Mouse (Mus musculus): ENCODE data around the gene Gm5148. TPM values are rescaled to one million over a fixed set of nuclear protein-coding genes. Genes with fewer than 3 reads are reported as not detected.

Gene Gm5148
- polyA plus RNA-seq, 2 experiments, result 1.6 to 3.5 TPM

DNA sequence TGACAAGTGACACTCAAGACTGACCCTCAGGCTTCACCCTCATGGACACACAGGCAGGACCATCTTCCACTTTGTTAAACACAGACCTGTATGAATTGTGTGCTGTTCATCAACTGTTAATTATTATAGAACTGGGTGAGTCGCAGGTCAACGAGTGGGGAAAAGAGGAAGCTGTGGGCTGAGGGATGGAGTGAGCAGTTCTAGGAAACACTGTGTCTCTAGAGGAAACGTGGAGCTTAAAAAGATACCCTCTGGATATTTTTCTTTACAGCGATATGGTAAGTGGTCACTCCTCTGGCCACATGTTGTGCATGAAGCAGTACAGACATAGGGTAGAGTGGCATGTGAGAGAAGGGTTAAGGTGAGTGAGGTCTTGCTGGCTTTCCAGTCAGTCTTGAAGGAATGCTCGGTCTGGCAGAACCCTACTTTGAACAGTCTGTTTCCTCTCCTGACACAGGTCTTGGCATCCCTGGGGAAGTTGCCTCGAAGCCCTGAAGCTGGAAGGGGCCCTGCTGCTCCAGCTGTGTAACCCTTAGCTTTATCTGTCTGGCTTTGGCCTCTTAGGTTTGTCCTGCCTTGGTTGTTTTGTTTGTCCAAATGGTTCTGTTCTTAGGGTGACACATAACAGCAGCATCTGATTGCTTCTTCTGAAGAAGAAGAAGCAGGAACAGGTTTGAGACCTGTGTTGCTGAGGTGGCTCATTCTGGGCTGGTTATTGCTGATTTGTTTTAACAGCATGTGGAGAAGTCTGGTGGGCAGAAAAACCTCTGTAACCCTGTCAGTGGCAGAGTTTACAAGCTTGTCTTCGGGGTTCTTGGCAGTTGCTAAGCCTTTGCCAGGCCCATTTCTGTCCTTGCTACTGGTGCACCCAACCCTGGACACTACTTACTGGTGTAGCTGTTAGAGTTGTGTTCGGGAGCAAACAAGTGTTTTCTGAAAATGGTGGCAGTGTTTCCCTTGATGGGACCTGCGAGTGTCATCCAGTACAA, 4.1 kb upstream of the Gm5148 start:
- TF ChIP-seq EP300 (IDR thresholded peaks at IDR 0.05; ENCODE audit: low read depth), result no peak
- Histone ChIP-seq H3K4me2 (ENCODE audit: low read depth) (no peak overlapping the region), H3K9ac (replicated peaks) (no peak overlapping the region), H3K4me1 (replicated peaks; ENCODE audit: control insufficient read depth in 2 of 2, insufficient read depth in 2 of 2, low read length in 1 of 2) (peaks cover 0 to 25% of the 10 kb centered on the region in 2 experiments; a peak in 3 of 4 replicates), H3K4me3 (ENCODE audit: insufficient read depth in 1 of 2, low read depth in 2 of 2, low read length in 2 of 2) (no peak overlapping the region), H3K36me3 (replicated peaks; ENCODE audit: control insufficient read depth, insufficient read depth, low read depth) (no peaks in the 10 kb centered on the region), H3K27me3 (ENCODE audit: control insufficient read depth, insufficient read depth, low read length) (peaks cover 13% of the 10 kb centered on the region), H3K9me3 (ENCODE audit: control insufficient read depth, low read length) (no peaks in the 10 kb centered on the region), H3K27ac (no peak overlapping the region)
- DNase-seq (ENCODE audit: low read depth in 3 of 3, low spot score in 3 of 3), result no peak
- no peak for ATAC-seq (ENCODE audit: insufficient read depth)
- 27% methylated on average over 9 of the region's 9 CpGs for WGBS (ENCODE audit: insufficient replicate concordance)

GRCm38 (mm10) chr3:37727392-37727791, 3.1 kb upstream of the Gm5148 start:
- 43% methylated on average over 5 of the region's 5 CpGs for WGBS (ENCODE audit: insufficient replicate concordance)
- Histone ChIP-seq H3K4me3 (ENCODE audit: insufficient read depth in 1 of 2, low read depth in 2 of 2, low read length in 2 of 2) (no peak overlapping the region), H3K9me3 (ENCODE audit: control insufficient read depth, low read length) (no peaks in the 10 kb centered on the region), H3K27me3 (ENCODE audit: control insufficient read depth, insufficient read depth, low read length) (peaks cover 21% of the 10 kb centered on the region), H3K27ac (no peak overlapping the region), H3K36me3 (replicated peaks; ENCODE audit: control insufficient read depth, insufficient read depth, low read depth) (no peaks in the 10 kb centered on the region), H3K9ac (replicated peaks) (no peak overlapping the region), H3K4me1 (replicated peaks; ENCODE audit: control insufficient read depth in 2 of 2, insufficient read depth in 2 of 2, low read length in 1 of 2) (peaks cover 0 to 28% of the 10 kb centered on the region in 2 experiments; a peak in 3 of 4 replicates), H3K4me2 (ENCODE audit: low read depth) (no peak overlapping the region)
- DNase-seq (ENCODE audit: low read depth in 3 of 3, low spot score in 3 of 3) (no peak), ATAC-seq (ENCODE audit: insufficient read depth) (no peak)
- no peak for TF ChIP-seq EP300 (IDR thresholded peaks at IDR 0.05; ENCODE audit: low read depth)
- no peak for TF ChIP-seq CTCF (IDR thresholded peaks at IDR 0.05; ENCODE audit: low read depth)

GRCm38 (mm10) chr3:37726501-37727140, 2.3 kb upstream of the Gm5148 start:
- Histone ChIP-seq H3K4me3 (ENCODE audit: insufficient read depth in 1 of 2, low read depth in 2 of 2, low read length in 2 of 2) (no peak overlapping the region), H3K27ac (no peak overlapping the region), H3K9ac (replicated peaks) (no peak overlapping the region), H3K4me2 (ENCODE audit: low read depth) (no peak overlapping the region), H3K9me3 (ENCODE audit: control insufficient read depth, low read length) (no peaks in the 10 kb centered on the region), H3K36me3 (replicated peaks; ENCODE audit: control insufficient read depth, insufficient read depth, low read depth) (no peaks in the 10 kb centered on the region), H3K4me1 (replicated peaks; ENCODE audit: control insufficient read depth in 2 of 2, insufficient read depth in 2 of 2, low read length in 1 of 2) (peaks cover 0 to 28% of the 10 kb centered on the region in 2 experiments; a peak in 3 of 4 replicates), H3K27me3 (ENCODE audit: control insufficient read depth, insufficient read depth, low read length) (peaks cover 22% of the 10 kb centered on the region)
- DNase-seq (ENCODE audit: low read depth in 3 of 3, low spot score in 3 of 3) (no peak), ATAC-seq (ENCODE audit: insufficient read depth) (peak; percentile 38; the same call in 1 of the 2 replicates)
- TF ChIP-seq EP300 (IDR thresholded peaks at IDR 0.05; ENCODE audit: low read depth) (no peak), CTCF (IDR thresholded peaks at IDR 0.05; ENCODE audit: low read depth) (no peak)
- WGBS (ENCODE audit: insufficient replicate concordance), result 45% methylated on average over 4 of the region's 4 CpGs

DNA sequence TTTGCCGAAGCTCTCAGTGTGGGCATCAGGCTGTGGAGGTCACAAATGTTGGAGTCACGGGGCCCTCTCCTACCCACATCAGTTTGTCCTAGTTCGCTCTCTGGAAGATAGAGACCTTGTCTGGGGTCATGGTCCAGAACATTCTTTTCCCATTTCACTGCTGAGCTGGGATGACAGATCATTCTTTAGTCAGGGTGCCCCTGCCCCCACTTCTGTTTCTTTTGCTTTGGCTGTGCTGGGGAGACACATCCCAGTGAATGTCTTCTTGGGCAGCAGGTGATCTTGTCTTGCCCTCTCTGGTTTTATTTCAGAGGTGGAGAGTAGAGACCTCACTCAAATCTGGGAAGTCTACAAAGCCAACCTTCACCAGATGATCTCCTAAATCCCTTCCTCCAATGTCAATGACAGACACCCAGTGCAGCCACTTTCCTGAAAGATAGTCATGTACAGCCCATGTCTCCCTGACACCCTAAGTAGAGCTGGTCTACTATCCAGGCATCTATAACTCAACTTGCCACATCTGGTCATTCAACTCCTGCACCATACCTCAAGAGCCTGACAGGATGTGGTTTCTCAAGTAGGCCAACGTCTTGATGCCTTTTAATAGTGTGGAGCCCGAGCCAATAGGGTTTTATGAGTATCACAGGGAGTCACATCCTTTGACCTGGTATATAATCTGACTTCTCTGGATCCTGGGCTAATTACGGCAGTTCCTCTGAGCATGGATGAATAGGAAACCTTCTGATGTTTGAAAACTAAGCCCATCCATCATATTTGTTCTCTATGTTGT, 851 bp upstream of the Gm5148 start:
- TF ChIP-seq CTCF (IDR thresholded peaks at IDR 0.05; ENCODE audit: low read depth), result no peak
- no peak for TF ChIP-seq EP300 (IDR thresholded peaks at IDR 0.05; ENCODE audit: low read depth)
- Histone ChIP-seq H3K4me3 (ENCODE audit: insufficient read depth in 1 of 2, low read depth in 2 of 2, low read length in 2 of 2) (no peak overlapping the region), H3K27me3 (ENCODE audit: control insufficient read depth, insufficient read depth, low read length) (peaks cover 22% of the 10 kb centered on the region), H3K36me3 (replicated peaks; ENCODE audit: control insufficient read depth, insufficient read depth, low read depth) (no peaks in the 10 kb centered on the region), H3K9ac (replicated peaks) (no peak overlapping the region), H3K4me1 (replicated peaks; ENCODE audit: control insufficient read depth in 2 of 2, insufficient read depth in 2 of 2, low read length in 1 of 2) (peaks cover 0 to 28% of the 10 kb centered on the region in 2 experiments; a peak in 3 of 4 replicates), H3K9me3 (ENCODE audit: control insufficient read depth, low read length) (no peaks in the 10 kb centered on the region), H3K4me2 (ENCODE audit: low read depth) (no peak overlapping the region), H3K27ac (no peak overlapping the region)
- DNase-seq (ENCODE audit: low read depth in 3 of 3, low spot score in 3 of 3) (no peak), ATAC-seq (ENCODE audit: insufficient read depth) (no peak)
- WGBS (ENCODE audit: insufficient replicate concordance), result 38% methylated on average over 6 of the region's 6 CpGs
